Mouse (Mus musculus): Measurements from ENCODE around the gene Rad51ap1.
A peak's percentile ranks its signal among the peaks of the same experiment; 100 is the strongest.

Rad51ap1 gene

DNA sequence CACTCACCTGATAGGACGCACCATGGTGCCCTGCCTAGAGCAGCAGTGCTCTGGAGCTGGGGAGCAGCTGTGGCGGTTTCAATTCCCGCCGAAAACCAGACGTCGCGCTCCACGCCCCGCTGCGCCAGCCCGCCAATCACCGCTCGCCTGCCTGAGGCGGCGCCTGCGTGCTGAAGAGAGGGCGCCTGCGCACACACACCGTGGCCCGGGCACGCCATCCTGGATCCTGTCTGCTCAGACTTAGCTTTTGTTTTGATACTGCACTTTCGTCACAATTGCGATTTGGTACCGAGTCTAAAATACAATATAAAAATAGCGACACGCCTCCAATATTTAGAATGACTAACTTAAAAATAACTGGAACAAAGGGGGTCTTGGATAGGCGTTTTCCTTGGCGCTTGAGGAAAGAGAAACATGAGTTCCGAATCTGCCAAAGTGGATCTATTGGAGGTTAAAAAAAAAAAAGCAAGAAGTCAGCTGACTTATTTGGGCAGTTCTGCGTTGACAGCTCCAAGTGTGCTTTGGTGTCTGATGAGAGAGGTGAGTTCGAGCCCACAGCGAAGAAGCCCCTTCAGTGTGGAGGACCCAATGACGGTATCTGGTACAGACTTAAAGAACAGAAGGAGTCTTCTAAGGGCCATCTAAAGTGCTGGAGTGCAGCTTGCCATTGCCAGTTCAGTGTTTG is at the start of gene Rad51ap1, which contains the start of gene D6Wsu163e:
Gene Rad51ap1 (minus strand): TSS at position 101 of the 685 bp plus-strand sequence.
Gene D6Wsu163e (plus strand): TSS at position 476 of the 685 bp plus-strand sequence.
- H3K9me3 ChIP-seq (ENCODE audit: low read length), result no peaks in the 10 kb centered on the region
- peak within 1 kb of the TSS; percentile 97 for H3K4me3 ChIP-seq (replicated peaks; ENCODE audit: low read length)
- no peak for TF ChIP-seq CTCF (conservative IDR thresholded peaks at IDR 0.05; ENCODE audit: low read length)
- TF ChIP-seq POU5F1 (IDR thresholded peaks at IDR 0.05; ENCODE audit: borderline replicate concordance, low read length), result no peak
- no peak for TF ChIP-seq NANOG (IDR thresholded peaks at IDR 0.05; ENCODE audit: borderline replicate concordance, low read length)
- H3K27me3 ChIP-seq (ENCODE audit: insufficient read depth, low read length), result no peaks in the 10 kb centered on the region
- peaks cover 35% of the 10 kb centered on the region for H3K36me3 ChIP-seq (ENCODE audit: insufficient read depth, low read length)
- peaks cover 30% of the 10 kb centered on the region for H3K4me1 ChIP-seq (replicated peaks; ENCODE audit: low read depth, low read length)

DNA sequence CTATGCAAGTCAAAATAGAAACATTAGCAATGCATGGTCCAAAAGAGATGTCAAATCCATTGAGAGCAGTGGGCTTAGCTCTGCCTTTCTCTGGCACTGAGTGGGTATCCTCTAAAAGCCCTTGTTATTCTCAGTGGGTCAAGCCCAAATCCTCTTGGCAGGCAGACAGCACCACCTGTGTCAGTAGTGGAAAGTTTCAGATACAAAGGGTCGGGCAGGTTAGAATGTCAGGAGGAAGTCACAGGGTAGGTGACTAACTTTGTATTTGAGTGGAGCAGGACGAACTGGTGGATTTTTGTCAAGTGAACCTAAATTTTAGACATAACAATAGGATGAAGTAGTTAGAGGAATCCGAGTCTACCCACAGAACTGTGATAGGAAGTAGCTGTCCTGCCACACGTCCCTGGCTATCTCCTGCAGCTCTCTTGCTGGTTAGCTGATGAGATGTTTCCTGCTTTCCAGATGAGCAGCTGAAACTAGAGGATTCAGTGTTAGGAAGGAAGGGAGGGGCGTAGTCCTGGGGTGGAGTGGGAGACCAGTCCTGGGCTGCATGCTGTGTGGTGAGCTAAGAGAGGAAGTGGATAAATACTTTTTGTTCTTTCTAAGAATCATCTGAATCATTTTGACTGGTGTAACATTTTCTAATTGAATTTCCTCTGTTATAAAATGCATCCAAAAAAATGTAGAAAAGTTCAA is 42.3 kb upstream of the Rad51ap1 start:
- TF ChIP-seq CTCF (conservative IDR thresholded peaks at IDR 0.05; ENCODE audit: low read length) (no peak), POU5F1 (IDR thresholded peaks at IDR 0.05; ENCODE audit: borderline replicate concordance, low read length) (no peak), NANOG (IDR thresholded peaks at IDR 0.05; ENCODE audit: borderline replicate concordance, low read length) (no peak)
- Histone ChIP-seq H3K4me1 (replicated peaks; ENCODE audit: low read depth, low read length) (no peaks in the 10 kb centered on the region), H3K27me3 (ENCODE audit: insufficient read depth, low read length) (no peaks in the 10 kb centered on the region), H3K9me3 (ENCODE audit: low read length) (no peaks in the 10 kb centered on the region), H3K36me3 (ENCODE audit: insufficient read depth, low read length) (peaks cover 6% of the 10 kb centered on the region; the same call in 1 of the 2 replicates), H3K4me3 (replicated peaks; ENCODE audit: low read length) (no peak overlapping the region)

DNA sequence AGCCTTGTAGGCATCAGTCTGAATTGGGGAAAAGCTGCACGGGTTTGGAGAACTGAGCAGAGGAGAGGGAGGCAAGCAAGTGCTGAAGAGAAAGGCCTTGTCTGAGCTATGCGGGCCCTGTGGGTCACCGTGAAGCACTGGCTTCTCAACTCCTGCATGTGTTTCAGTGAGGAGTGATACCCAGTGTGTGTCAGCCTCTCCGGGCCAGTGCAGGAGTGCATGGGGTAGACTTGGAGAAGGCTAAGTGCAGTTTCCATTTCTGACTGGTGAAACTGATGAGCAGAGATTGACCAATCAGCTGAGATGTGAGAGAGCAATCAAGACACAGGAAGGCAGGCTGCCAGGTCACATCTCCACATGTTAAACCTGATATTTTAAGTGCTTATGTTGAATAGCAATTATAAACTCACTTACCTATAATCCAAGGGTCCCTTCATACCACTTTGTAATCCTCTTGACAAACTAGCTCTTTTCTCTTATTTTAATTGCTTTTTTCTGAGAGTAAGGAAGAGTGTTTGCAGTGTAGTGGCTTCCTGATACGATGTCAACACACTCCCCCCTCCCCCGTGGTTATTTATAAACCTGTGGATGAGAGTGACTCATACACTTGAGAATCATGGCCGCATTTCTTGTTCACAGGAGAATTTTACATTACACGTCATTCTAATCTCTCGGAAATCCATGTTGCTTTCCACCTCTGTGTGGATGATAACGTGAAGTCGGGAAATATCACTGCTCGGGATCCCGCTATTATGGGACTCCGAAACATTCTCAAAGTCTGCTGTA is 27.0 kb upstream of the Rad51ap1 start:
- no peaks in the 10 kb centered on the region for H3K4me1 ChIP-seq (replicated peaks; ENCODE audit: low read depth, low read length)
- H3K27me3 ChIP-seq (ENCODE audit: insufficient read depth, low read length), result no peaks in the 10 kb centered on the region
- peaks cover 32% of the 10 kb centered on the region for H3K36me3 ChIP-seq (ENCODE audit: insufficient read depth, low read length)
- H3K4me3 ChIP-seq (replicated peaks; ENCODE audit: low read length), result no peak overlapping the region
- no peaks in the 10 kb centered on the region for H3K9me3 ChIP-seq (ENCODE audit: low read length)
- TF ChIP-seq CTCF (conservative IDR thresholded peaks at IDR 0.05; ENCODE audit: low read length) (no peak), NANOG (IDR thresholded peaks at IDR 0.05; ENCODE audit: borderline replicate concordance, low read length) (no peak), POU5F1 (IDR thresholded peaks at IDR 0.05; ENCODE audit: borderline replicate concordance, low read length) (no peak)

DNA sequence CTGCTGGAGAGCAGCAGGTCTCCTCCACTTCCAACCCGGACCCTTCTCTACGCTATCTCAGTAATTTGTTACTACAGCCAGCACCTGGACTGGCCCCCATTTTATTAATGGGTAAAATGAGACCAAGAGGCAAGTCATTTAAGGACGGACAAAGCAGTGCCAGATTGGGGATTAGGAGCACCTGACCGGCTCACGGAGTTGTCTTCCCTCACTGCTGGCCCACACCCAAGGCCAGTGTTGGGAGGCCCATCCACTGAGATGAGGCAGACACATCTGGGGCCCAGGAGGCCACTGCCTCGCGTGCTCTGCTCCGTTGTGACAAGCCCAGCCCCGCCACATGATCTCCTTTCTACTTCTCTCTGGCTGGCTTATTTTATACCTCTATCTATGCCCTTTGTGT is 24.0 kb upstream of the Rad51ap1 start:
- no peak for TF ChIP-seq NANOG (IDR thresholded peaks at IDR 0.05; ENCODE audit: borderline replicate concordance, low read length)
- no peak for TF ChIP-seq POU5F1 (IDR thresholded peaks at IDR 0.05; ENCODE audit: borderline replicate concordance, low read length)
- TF ChIP-seq CTCF (conservative IDR thresholded peaks at IDR 0.05; ENCODE audit: low read length), result no peak
- H3K4me1 ChIP-seq (replicated peaks; ENCODE audit: low read depth, low read length), result no peaks in the 10 kb centered on the region
- no peaks in the 10 kb centered on the region for H3K9me3 ChIP-seq (ENCODE audit: low read length)
- no peaks in the 10 kb centered on the region for H3K27me3 ChIP-seq (ENCODE audit: insufficient read depth, low read length)
- H3K36me3 ChIP-seq (ENCODE audit: insufficient read depth, low read length), result peaks cover 29% of the 10 kb centered on the region
- no peak overlapping the region for H3K4me3 ChIP-seq (replicated peaks; ENCODE audit: low read length)

DNA sequence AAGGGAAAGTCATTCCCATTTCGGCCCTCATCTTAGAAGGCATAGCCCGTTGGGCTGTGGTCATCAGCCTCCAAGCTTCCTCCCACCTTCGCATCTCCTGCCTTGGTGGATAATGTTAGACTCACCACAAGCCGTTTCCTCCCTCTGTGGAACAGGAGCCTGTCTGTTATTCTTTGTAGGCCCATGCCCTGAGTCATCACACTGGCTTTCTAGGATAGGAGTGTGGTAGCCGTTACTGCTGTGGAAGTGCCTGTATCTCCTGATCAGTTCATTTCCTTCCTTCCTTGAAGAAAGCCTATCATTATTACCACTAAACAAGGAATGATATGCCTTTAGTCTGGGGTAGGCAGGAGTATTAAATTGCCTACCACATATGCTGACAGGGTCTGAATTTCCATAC is 23.3 kb upstream of the Rad51ap1 start:
- H3K4me3 ChIP-seq (replicated peaks; ENCODE audit: low read length), result no peak overlapping the region
- TF ChIP-seq CTCF (conservative IDR thresholded peaks at IDR 0.05; ENCODE audit: low read length) (no peak), NANOG (IDR thresholded peaks at IDR 0.05; ENCODE audit: borderline replicate concordance, low read length) (no peak), POU5F1 (IDR thresholded peaks at IDR 0.05; ENCODE audit: borderline replicate concordance, low read length) (no peak)

DNA sequence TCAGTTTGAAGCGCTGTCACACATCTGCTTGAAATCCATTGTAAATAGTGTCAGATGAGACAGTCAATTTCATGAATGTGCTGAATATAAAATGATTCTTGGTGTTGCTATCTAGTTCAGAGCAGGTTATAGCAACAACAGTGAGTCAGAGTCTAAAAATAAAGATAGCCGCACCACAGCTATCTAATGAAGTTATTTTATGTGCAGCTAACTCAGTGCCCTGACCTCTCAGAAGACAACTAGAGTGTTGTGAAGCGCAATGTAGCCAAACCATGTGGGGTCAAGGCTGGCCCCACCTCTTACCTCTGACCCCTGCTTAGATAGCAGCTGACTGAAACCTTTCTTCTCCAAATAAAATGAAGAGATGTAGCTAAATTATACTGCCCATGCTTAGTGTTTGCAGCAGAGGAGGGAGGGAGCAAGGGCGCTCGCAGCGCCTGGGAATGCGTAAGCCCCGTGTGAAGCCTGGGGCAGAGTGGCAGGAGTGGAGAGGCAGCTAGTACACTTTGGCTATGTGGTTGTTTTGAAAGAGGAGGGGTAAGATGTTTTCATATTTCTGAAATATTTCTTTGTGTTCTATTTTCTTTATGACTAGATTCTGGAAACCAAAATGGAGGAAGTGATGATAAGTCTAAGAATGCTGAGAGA is 22.1 kb upstream of the Rad51ap1 start:
- Histone ChIP-seq H3K9me3 (ENCODE audit: low read length) (no peaks in the 10 kb centered on the region), H3K36me3 (ENCODE audit: insufficient read depth, low read length) (peaks cover 32% of the 10 kb centered on the region), H3K4me3 (replicated peaks; ENCODE audit: low read length) (no peak overlapping the region), H3K27me3 (ENCODE audit: insufficient read depth, low read length) (no peaks in the 10 kb centered on the region), H3K4me1 (replicated peaks; ENCODE audit: low read depth, low read length) (no peaks in the 10 kb centered on the region)
- TF ChIP-seq CTCF (conservative IDR thresholded peaks at IDR 0.05; ENCODE audit: low read length) (no peak), NANOG (IDR thresholded peaks at IDR 0.05; ENCODE audit: borderline replicate concordance, low read length) (no peak), POU5F1 (IDR thresholded peaks at IDR 0.05; ENCODE audit: borderline replicate concordance, low read length) (no peak)

More for the DNA sequence above, 23.3 kb upstream of the Rad51ap1 start:
- no peaks in the 10 kb centered on the region for H3K27me3 ChIP-seq (ENCODE audit: insufficient read depth, low read length)
- peaks cover 25% of the 10 kb centered on the region for H3K36me3 ChIP-seq (ENCODE audit: insufficient read depth, low read length)
- H3K9me3 ChIP-seq (ENCODE audit: low read length), result no peaks in the 10 kb centered on the region
- no peaks in the 10 kb centered on the region for H3K4me1 ChIP-seq (replicated peaks; ENCODE audit: low read depth, low read length)

DNA sequence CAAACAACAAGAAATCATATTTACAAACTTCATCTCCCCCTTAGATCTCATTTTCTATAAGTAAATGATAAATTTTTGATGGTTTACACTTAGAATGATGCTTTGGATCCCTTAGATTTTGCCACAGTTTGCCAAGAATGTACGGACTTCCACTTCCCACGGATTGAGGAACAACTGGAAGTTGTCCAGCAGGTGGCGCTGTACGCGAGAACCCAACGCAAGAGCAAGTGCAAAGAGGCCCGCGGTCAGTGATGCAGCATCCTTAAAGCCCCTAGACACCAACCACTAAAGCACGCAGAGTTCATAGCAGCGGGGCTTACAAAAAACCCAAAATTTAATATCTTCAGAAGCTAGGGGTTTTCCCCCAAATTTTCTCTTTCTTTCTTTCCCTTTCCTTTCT is 16.3 kb upstream of the Rad51ap1 start:
- Histone ChIP-seq H3K9me3 (ENCODE audit: low read length) (no peaks in the 10 kb centered on the region), H3K4me1 (replicated peaks; ENCODE audit: low read depth, low read length) (no peaks in the 10 kb centered on the region), H3K4me3 (replicated peaks; ENCODE audit: low read length) (no peak overlapping the region), H3K27me3 (ENCODE audit: insufficient read depth, low read length) (no peaks in the 10 kb centered on the region), H3K36me3 (ENCODE audit: insufficient read depth, low read length) (peaks cover 37% of the 10 kb centered on the region)
- no peak for TF ChIP-seq NANOG (IDR thresholded peaks at IDR 0.05; ENCODE audit: borderline replicate concordance, low read length)
- peak; percentile 62 for TF ChIP-seq CTCF (conservative IDR thresholded peaks at IDR 0.05; ENCODE audit: low read length)
- TF ChIP-seq POU5F1 (IDR thresholded peaks at IDR 0.05; ENCODE audit: borderline replicate concordance, low read length), result no peak

DNA sequence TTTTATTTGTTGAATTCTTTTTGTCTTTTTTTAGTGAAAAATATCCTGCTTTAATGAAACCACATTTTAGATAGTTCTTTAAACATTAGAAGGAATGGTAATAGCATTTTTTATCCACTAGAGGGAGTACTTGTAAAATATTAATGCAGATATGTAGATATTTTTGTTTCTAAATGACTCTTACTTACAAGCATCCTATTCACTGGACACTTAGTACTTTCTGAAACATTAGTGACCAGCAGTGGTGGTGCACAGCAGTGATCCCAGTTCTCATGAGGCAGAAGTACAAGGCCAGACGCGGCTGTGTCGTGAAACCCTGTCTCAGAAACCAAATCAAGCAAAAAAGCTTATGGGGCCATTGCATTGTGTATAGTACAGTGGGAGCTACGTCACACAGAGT is 8.9 kb upstream of the Rad51ap1 start:
- Histone ChIP-seq H3K27me3 (ENCODE audit: insufficient read depth, low read length) (no peaks in the 10 kb centered on the region), H3K36me3 (ENCODE audit: insufficient read depth, low read length) (peaks cover 32% of the 10 kb centered on the region), H3K9me3 (ENCODE audit: low read length) (no peaks in the 10 kb centered on the region), H3K4me1 (replicated peaks; ENCODE audit: low read depth, low read length) (no peaks in the 10 kb centered on the region), H3K4me3 (replicated peaks; ENCODE audit: low read length) (no peak overlapping the region)
- TF ChIP-seq CTCF (conservative IDR thresholded peaks at IDR 0.05; ENCODE audit: low read length) (peak; percentile 74), NANOG (IDR thresholded peaks at IDR 0.05; ENCODE audit: borderline replicate concordance, low read length) (no peak)
